Mouse (Mus musculus) small intestine, adult 2 months (tissue): ENCODE measurements around the gene Fam81a.

Experiments
- CTCF ChIP-seq: fragments of 200-500 bp; IDR thresholded peaks from 2 replicates; pipeline ENCODE4 v1.5.1; 2012; ENCODE audit warnings: low read depth, mild to moderate bottlenecking, control low read depth, inconsistent platforms, low read length, moderate library complexity, mixed read lengths; ENCODE audit not compliant: insufficient replicate concordance, insufficient read length; ENCODE audit errors: extremely low read depth
- POLR2A ChIP-seq: fragments of 200-500 bp; IDR thresholded peaks from 2 replicates; pipeline ENCODE4 v1.6.1; 2012; ENCODE audit warnings: low read depth, mild to moderate bottlenecking, control low read depth, inconsistent platforms, low read length, moderate library complexity

- TF ChIP-seq CTCF, result no peak
- no peak for TF ChIP-seq POLR2A
Observed at GRCm38 (mm10) chr9:70134215-70134614, 8.1 kb downstream of the Fam81a start.
